Mouse (Mus musculus) heart, postnatal 0 days (tissue): ENCODE measurements around the gene Ptgs1. TPM values are rescaled to one million over a fixed set of nuclear protein-coding genes. Genes with fewer than 3 reads are reported as not detected.

Source experiments
- ATAC-seq: fragments of 200-750 bp; cut with Nextera tagmentation; 2 replicates; pipeline ENCODE4 v1.8.0; 2017; ENCODE audit warnings: low read depth, moderate number of reproducible peaks, moderate library complexity; ENCODE audit not compliant: insufficient read depth
- DNase-seq: peaks from one replicate; pipeline ENCODE4 v3.0.0-alpha.2; 2016; ENCODE audit warnings: low spot score
- H3K27ac ChIP-seq: fragments of 300-500 bp; sonication (generic); 2 replicates; pipeline ENCODE4 v1.5.1; 2014; ENCODE audit warnings: low read depth, mild to moderate bottlenecking
- H3K27me3 ChIP-seq: fragments of 300-500 bp; sonication (generic); 2 replicates; pipeline ENCODE4 v1.6.1; 2014; ENCODE audit warnings: low read length, mixed read lengths; ENCODE audit not compliant: control insufficient read depth, insufficient read depth
- H3K36me3 ChIP-seq: fragments of 300-500 bp; sonication (generic); replicated peaks from 2 replicates; pipeline ENCODE4 v1.6.1; 2014; ENCODE audit warnings: low read length, mixed read lengths; ENCODE audit not compliant: control insufficient read depth, insufficient read depth
- H3K4me1 ChIP-seq: fragments of 300-500 bp; sonication (generic); 2 replicates; pipeline ENCODE4 v1.6.1; 2014; ENCODE audit warnings: antibody characterized with exemption; ENCODE audit not compliant: control insufficient read depth, insufficient read depth
- H3K4me2 ChIP-seq: fragments of 300-500 bp; sonication (generic); 2 replicates; pipeline ENCODE4 v1.6.1; 2014; ENCODE audit warnings: low read depth, mild to moderate bottlenecking, low read length, moderate library complexity
- H3K4me3 ChIP-seq: fragments of 300-500 bp; sonication (generic); 2 replicates; pipeline ENCODE4 v1.5.1; 2014; ENCODE audit warnings: low read depth, low read length
- H3K9ac ChIP-seq: fragments of 300-500 bp; sonication (generic); replicated peaks from 2 replicates; pipeline ENCODE4 v1.6.1; 2014; ENCODE audit warnings: low read depth, low read length, mixed read lengths
- H3K9me3 ChIP-seq: fragments of 300-500 bp; sonication (generic); replicated peaks from 2 replicates; pipeline ENCODE4 v1.6.1; 2016; ENCODE audit warnings: low read length; ENCODE audit not compliant: control insufficient read depth
- CTCF ChIP-seq: IDR thresholded peaks from 2 replicates; pipeline ENCODE4 v1.5.1; 2016; ENCODE audit warnings: antibody characterized with exemption, control low read depth, low read depth
- EP300 ChIP-seq: IDR thresholded peaks from 2 replicates; pipeline ENCODE4 v1.6.1; 2016; ENCODE audit warnings: antibody characterized with exemption, low read depth
- WGBS: fragments of 180-500 bp; shearing (Covaris S2); extraction: QIAGEN DNeasy Blood & Tissue Kit; methylation state at CpG from one replicate; pipeline ENCODE4 v1.1.7; 2014; 5-methylcytosine and 5-hydroxymethylcytosine counted together
- polyA plus RNA-seq: library from polyadenylated mRNA; unstranded; fragments of >200 nt; fragmentation: Nextera tagmentation; extraction: Ambion mirVana; gene quantifications from 2 replicates; pipeline ENCODE4 v1.2.1, GENCODE M21; 2015
- total RNA-seq: library from RNA; depleted of rRNA; stranded (reverse); fragments of >200 nt; gene quantifications from 2 replicates; pipeline ENCODE4 v1.2.3, GENCODE M21; 2014; ENCODE audit warnings: low replicate concordance; rRNA removed

Ptgs1 gene
- total and polyA plus RNA-seq, 2 experiments from 2014 or later: 21.6 to 49.7 TPM

DNA sequence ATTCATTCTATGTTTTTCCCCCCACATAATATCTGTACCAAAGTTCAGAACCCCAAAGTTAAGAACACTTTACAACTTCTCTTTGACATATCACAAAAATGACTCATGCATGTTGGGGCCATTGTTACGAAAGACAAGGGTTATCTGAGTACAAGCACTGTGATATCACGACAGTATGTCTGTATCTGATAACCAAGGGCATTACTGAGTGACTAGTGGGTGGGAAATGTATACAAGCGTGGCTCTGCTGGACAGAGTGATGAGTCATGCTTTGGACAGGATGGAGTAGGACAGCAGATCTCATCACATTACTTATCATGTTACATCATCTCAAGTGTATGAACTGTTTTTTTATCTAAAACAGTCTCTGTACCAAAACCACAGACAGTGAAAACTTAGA lies 48.5 kb downstream of the Ptgs1 start:
- no peak overlapping the region for H3K4me3 ChIP-seq
- WGBS: 34% methylated on average over 3 of the region's 3 CpGs
- DNase-seq (no peak), ATAC-seq (no peak)
- H3K9ac ChIP-seq: no peak overlapping the region
- H3K27me3 ChIP-seq: no peaks in the 10 kb centered on the region
- no peak overlapping the region for H3K27ac ChIP-seq
- TF ChIP-seq CTCF: no peak
- TF ChIP-seq EP300: no peak
- no peaks in the 10 kb centered on the region for H3K4me1 ChIP-seq
- H3K4me2 ChIP-seq: no peak overlapping the region
- H3K36me3 ChIP-seq: no peaks in the 10 kb centered on the region
- no peaks in the 10 kb centered on the region for H3K9me3 ChIP-seq

DNA sequence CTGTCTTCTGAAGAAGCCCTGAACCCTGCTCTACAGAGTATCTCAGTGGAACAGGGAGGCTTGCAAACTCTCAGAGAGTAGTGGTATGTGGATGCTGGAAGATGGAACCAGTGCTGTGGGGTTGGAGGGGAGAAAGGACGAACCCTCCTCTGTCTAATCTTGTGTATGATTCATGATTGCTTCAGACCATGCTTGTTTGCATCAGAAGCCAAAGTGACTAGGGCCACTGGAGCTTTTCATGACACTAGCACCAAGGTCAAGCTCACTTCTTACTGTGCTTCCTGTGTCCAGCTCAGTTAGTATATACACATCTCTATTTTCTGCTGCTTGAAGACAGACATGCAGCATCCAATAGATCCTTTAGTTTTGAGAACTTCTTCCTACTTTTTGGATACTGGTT lies 50.9 kb downstream of the Ptgs1 start:
- TF ChIP-seq EP300: no peak
- TF ChIP-seq CTCF: no peak
- no peak overlapping the region for H3K9ac ChIP-seq

DNA sequence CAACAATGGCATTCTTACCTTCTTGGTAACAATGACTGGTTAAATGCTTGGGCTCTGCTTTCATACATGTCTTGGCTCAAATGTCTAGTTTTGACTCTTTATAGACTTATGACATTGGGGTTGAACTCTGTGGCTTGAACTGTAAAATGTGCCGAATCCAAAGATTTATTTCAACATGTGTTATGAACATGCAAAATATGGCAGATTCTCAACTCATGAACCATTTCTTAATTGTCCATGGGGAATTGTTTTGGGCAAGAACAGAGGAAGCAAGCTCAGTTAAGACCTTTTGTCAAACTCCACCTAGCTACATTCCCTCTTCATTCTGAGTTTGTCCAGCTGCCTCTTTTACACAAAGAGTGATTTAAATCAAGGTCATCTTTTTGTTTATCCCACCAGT lies 52.1 kb downstream of the Ptgs1 start:
- Histone ChIP-seq H3K27me3 (no peaks in the 10 kb centered on the region), H3K36me3 (no peaks in the 10 kb centered on the region), H3K9ac (no peak overlapping the region), H3K27ac (no peak overlapping the region), H3K4me3 (no peak overlapping the region), H3K4me2 (no peak overlapping the region), H3K9me3 (no peaks in the 10 kb centered on the region), H3K4me1 (no peaks in the 10 kb centered on the region)
- TF ChIP-seq CTCF (no peak), EP300 (no peak)
- WGBS: 71% methylated on average over 1 of the region's 1 CpGs
- no peak for ATAC-seq
- DNase-seq: no peak

More for the DNA sequence above, 50.9 kb downstream of the Ptgs1 start:
- no peaks in the 10 kb centered on the region for H3K9me3 ChIP-seq
- no peak overlapping the region for H3K4me2 ChIP-seq
- no peaks in the 10 kb centered on the region for H3K36me3 ChIP-seq
- no peak for DNase-seq
- ATAC-seq: no peak
- no peaks in the 10 kb centered on the region for H3K4me1 ChIP-seq
- 63% methylated on average over 1 of the region's 1 CpGs for WGBS
- no peaks in the 10 kb centered on the region for H3K27me3 ChIP-seq
- H3K27ac ChIP-seq: no peak overlapping the region
- H3K4me3 ChIP-seq: no peak overlapping the region

Other genes with a start within 250 kb of the Ptgs1 start
- 207 and 252 TPM in 2 replicates for gene Ndufa8, start 181.0 kb upstream of the Ptgs1 start, total RNA-seq
- gene Ndufa8, start 181.0 kb upstream of the Ptgs1 start, polyA plus RNA-seq: 915 and 927 TPM in 2 replicates
- gene Morn5, start 181.0 kb upstream of the Ptgs1 start, total RNA-seq: not detected in 2 replicates
- gene Morn5, start 181.0 kb upstream of the Ptgs1 start, polyA plus RNA-seq: 0.56 TPM in 1 of 2 replicates, not detected in the other
- gene Lhx6, start 125.0 kb upstream of the Ptgs1 start, total RNA-seq: 3.8 and 9.2 TPM in 2 replicates
- gene Lhx6, start 125.0 kb upstream of the Ptgs1 start, polyA plus RNA-seq: 1.6 and 1.8 TPM in 2 replicates
- 22.5 and 38.5 TPM in 2 replicates for gene Mrrf, start 94.0 kb upstream of the Ptgs1 start, total RNA-seq
- gene Mrrf, start 94.0 kb upstream of the Ptgs1 start, polyA plus RNA-seq: 29.7 and 37.0 TPM in 2 replicates
- gene Rbm18, start 93.7 kb upstream of the Ptgs1 start, total RNA-seq: 54.6 and 60.5 TPM in 2 replicates
- gene Rbm18, start 93.7 kb upstream of the Ptgs1 start, polyA plus RNA-seq: 53.4 and 54.2 TPM in 2 replicates
- gene Olfr338, start 143.1 kb downstream of the Ptgs1 start, total RNA-seq: not detected in 2 replicates
- not detected in 2 replicates for gene Olfr338, start 143.1 kb downstream of the Ptgs1 start, polyA plus RNA-seq
- gene Olfr339, start 188.5 kb downstream of the Ptgs1 start, total RNA-seq: not detected in 2 replicates
- gene Olfr339, start 188.5 kb downstream of the Ptgs1 start, polyA plus RNA-seq: not detected in 2 replicates
- gene Olfr340, start 222.2 kb downstream of the Ptgs1 start, total RNA-seq: not detected in 2 replicates
- gene Olfr340, start 222.2 kb downstream of the Ptgs1 start, polyA plus RNA-seq: not detected in 2 replicates